Mouse (Mus musculus) retina, embryonic 14.5 days (tissue): ENCODE data around the gene Tlcd1.

Source experiments
- DNase-seq: peaks from one replicate; pipeline ENCODE4 v3.0.0-alpha.2; 2015; ENCODE audit warnings: low spot score

The Tlcd1 gene

GRCm38 (mm10) chr11:78205361-78206206, 29.1 kb downstream of the Tlcd1 start:
- DNase-seq = no peak

- no peak for DNase-seq
Measured at GRCm38 (mm10) chr11:78207190-78207589, 30.7 kb downstream of the Tlcd1 start.

- DNase-seq = no peak
Measured at GRCm38 (mm10) chr11:78209886-78210285, 33.4 kb downstream of the Tlcd1 start.

- no peak for DNase-seq
Measured at GRCm38 (mm10) chr11:78210615-78211014, 34.1 kb downstream of the Tlcd1 start.

- DNase-seq = no peak
Measured at GRCm38 (mm10) chr11:78211513-78211912, 35.0 kb downstream of the Tlcd1 start.

- no peak for DNase-seq
Measured at GRCm38 (mm10) chr11:78213086-78213817, 36.7 kb downstream of the Tlcd1 start.

- DNase-seq = no peak
Measured at GRCm38 (mm10) chr11:78215709-78216317, 39.3 kb downstream of the Tlcd1 start.

GRCm38 (mm10) chr11:78223586-78223985, 47.1 kb downstream of the Tlcd1 start:
- DNase-seq = no peak
